ENCODE assay signal across 8 mouse cellular contexts in genomic region chr2:82053185-82053891, GRCm38 (mm10). TPM values are rescaled to one million over a fixed set of nuclear protein-coding genes. Genes with fewer than 3 reads are reported as not detected.
DNase-seq lines count a peak whose midpoint lies in the region; ATAC-seq and TF ChIP-seq lines count a peak whose summit lies in the region.

Gene Zfp804a, plus strand, starts transcription at chr2:82053222.

- no peaks in the 10 kb centered on the region for H3K4me1 ChIP-seq in embryonic facial prominence, embryonic 12.5 days
- H3K4me1 ChIP-seq in hindbrain, embryonic 11.5 days (replicated peaks; ENCODE audit: control insufficient read depth, insufficient read depth, low read length), result no peaks in the 10 kb centered on the region
- H3K4me1 ChIP-seq in thymus, adult 2 months (replicated peaks; ENCODE audit: control insufficient read depth, insufficient read depth, low read length), result no peaks in the 10 kb centered on the region

- peak within 1 kb of the TSS; percentile 58 for H3K4me3 ChIP-seq in embryonic facial prominence, embryonic 12.5 days
- peak within 1 kb of the TSS; percentile 77 for H3K4me3 ChIP-seq in hindbrain, embryonic 11.5 days (ENCODE audit: low read depth, low read length)
- no peak within 1 kb of the TSS for H3K4me3 ChIP-seq in myocyte
- H3K4me3 ChIP-seq in thymus, adult 2 months (ENCODE audit: control insufficient read depth, insufficient read depth, low read length), result no peak within 1 kb of the TSS

- ATAC-seq in embryonic facial prominence, embryonic 12.5 days (ENCODE audit: insufficient number of reproducible peaks, insufficient read depth, low FRiP score, low TSS enrichment), result peak; percentile 86
- peak; percentile 95 for ATAC-seq in hindbrain, embryonic 11.5 days (ENCODE audit: low FRiP score)

- DNase-seq in ovary, postnatal 36 days (ENCODE audit: low spot score), result peak; percentile 27
- DNase-seq in ovary, postnatal 14 days (ENCODE audit: low spot score), result no peak
- peak; percentile 68 for DNase-seq in hindbrain, embryonic 11.5 days (ENCODE audit: low spot score)
- DNase-seq in left cerebral cortex, postnatal 25 days (ENCODE audit: low spot score in 2 of 2), result peak in 1 of 2 experiments; percentile 75
- DNase-seq in thymus, adult 2 months, result no peak
- DNase-seq in spleen, postnatal 10 days (ENCODE audit: low spot score in 2 of 2), result no peak

- no peaks in the 10 kb centered on the region for H3K79me2 ChIP-seq in myocyte (ENCODE audit: control insufficient read depth, insufficient read depth)

- no peaks in the 10 kb centered on the region for H3K36me3 ChIP-seq in embryonic facial prominence, embryonic 12.5 days
- no peaks in the 10 kb centered on the region for H3K36me3 ChIP-seq in hindbrain, embryonic 11.5 days (ENCODE audit: control insufficient read depth, insufficient read depth, low read length)
- H3K36me3 ChIP-seq in myocyte (ENCODE audit: control insufficient read depth, insufficient read depth), result no peaks in the 10 kb centered on the region
- no peaks in the 10 kb centered on the region for H3K36me3 ChIP-seq in thymus, adult 2 months (ENCODE audit: control insufficient read depth, insufficient read depth, low read length)

- H3K9me3 ChIP-seq in embryonic facial prominence, embryonic 12.5 days, result no peaks in the 10 kb centered on the region
- H3K9me3 ChIP-seq in hindbrain, embryonic 11.5 days (ENCODE audit: control insufficient read depth, low read length), result no peaks in the 10 kb centered on the region

- peaks cover 38% of the 10 kb centered on the region for H3K27me3 ChIP-seq in embryonic facial prominence, embryonic 12.5 days
- H3K27me3 ChIP-seq in hindbrain, embryonic 11.5 days (ENCODE audit: control insufficient read depth, insufficient read depth, low read length), result peaks cover 7% of the 10 kb centered on the region; the same call in 1 of the 2 replicates
- peaks cover 14% of the 10 kb centered on the region for H3K27me3 ChIP-seq in myocyte (ENCODE audit: control insufficient read depth, insufficient read depth, insufficient read length)
- H3K27me3 ChIP-seq in thymus, adult 2 months (ENCODE audit: control insufficient read depth, insufficient read depth, low read length), result no peaks in the 10 kb centered on the region

- H3K9ac ChIP-seq in embryonic facial prominence, embryonic 12.5 days, result peak within 1 kb of the TSS; percentile 63
- H3K9ac ChIP-seq in hindbrain, embryonic 11.5 days (ENCODE audit: low read depth, low read length), result peak within 1 kb of the TSS; percentile 71

- peak within 1 kb of the TSS; percentile 96 for H3K4me2 ChIP-seq in embryonic facial prominence, embryonic 12.5 days (replicated peaks)
- H3K4me2 ChIP-seq in hindbrain, embryonic 11.5 days (replicated peaks; ENCODE audit: low read depth, low read length), result peak within 1 kb of the TSS; percentile 90
- peak within 1 kb of the TSS; percentile 45 for H3K4me2 ChIP-seq in myocyte (ENCODE audit: low read depth)

- under 1% methylated on average over 62 of the region's 82 CpGs for WGBS in embryonic facial prominence, embryonic 12.5 days
- WGBS in hindbrain, embryonic 11.5 days, result under 1% methylated on average over 66 of the region's 82 CpGs
- 4% methylated on average over 80 of the region's 82 CpGs for WGBS in thymus, adult 2 months

- intact Hi-C loops in left cerebral cortex, postnatal 25 days (cut with DNase I), result loop anchor here (5.0 kb wide), 1 partner anchor 1291 kb away; no protein-coding TSS in a partner anchor

- H3ac ChIP-seq in myocyte (ENCODE audit: control insufficient read depth, insufficient read length), result no peak within 1 kb of the TSS

- no peak within 1 kb of the TSS for H3K27ac ChIP-seq in embryonic facial prominence, embryonic 12.5 days
- peak within 1 kb of the TSS; percentile 79 for H3K27ac ChIP-seq in hindbrain, embryonic 11.5 days (ENCODE audit: low read depth, low read length)
- no peak within 1 kb of the TSS for H3K27ac ChIP-seq in thymus, adult 2 months (ENCODE audit: control insufficient read depth, insufficient read depth, low read length)

- no peak for TF ChIP-seq POLR2A in myocyte (IDR thresholded peaks at IDR 0.05; ENCODE audit: insufficient read length, low read depth)
- TF ChIP-seq POLR2A in thymus, adult 2 months (IDR thresholded peaks at IDR 0.05; ENCODE audit: control insufficient read depth, extremely low read depth, insufficient read depth, low read length, poor library complexity), result no peak

- no peak for TF ChIP-seq CTCF in thymus, adult 2 months (IDR thresholded peaks at IDR 0.05; ENCODE audit: borderline replicate concordance, control insufficient read depth, extremely low read depth, insufficient read depth, low read length, poor library complexity)

TF ChIP-seq in myocyte, 11 proteins besides CTCF, POLR2A, EP300 and RAD21:
- no peak for TF ChIP-seq E2F4 (IDR thresholded peaks at IDR 0.05; ENCODE audit: insufficient read depth)
- TF ChIP-seq POLR2AphosphoS2 (IDR thresholded peaks at IDR 0.05; ENCODE audit: insufficient read length, low read depth), result no peak
- no peak for TF ChIP-seq USF1 (IDR thresholded peaks at IDR 0.05; ENCODE audit: low read depth)
- no peak for TF ChIP-seq CEBPB (IDR thresholded peaks at IDR 0.05; ENCODE audit: insufficient read depth, poor library complexity, severe bottlenecking)
- TF ChIP-seq TCF3 (IDR thresholded peaks at IDR 0.05; ENCODE audit: insufficient read length, low read depth), result no peak
- TF ChIP-seq MYOD1 (IDR thresholded peaks at IDR 0.05; ENCODE audit: control insufficient read depth in 1 of 3, insufficient read length in 2 of 3, low read depth in 2 of 3), result no peak
- no peak for TF ChIP-seq REST (IDR thresholded peaks at IDR 0.05; ENCODE audit: insufficient read depth, insufficient read length)
- TF ChIP-seq MYOG (IDR thresholded peaks at IDR 0.05; ENCODE audit: control insufficient read depth in 1 of 3, insufficient read depth in 1 of 3, insufficient read length in 2 of 3, low read depth in 2 of 3), result no peak
- TF ChIP-seq SRF (IDR thresholded peaks at IDR 0.05; ENCODE audit: control insufficient read depth, insufficient read length, low read depth), result no peak
- TF ChIP-seq TCF12 (IDR thresholded peaks at IDR 0.05; ENCODE audit: insufficient read depth, poor library complexity, severe bottlenecking), result no peak
- TF ChIP-seq MAX (IDR thresholded peaks at IDR 0.05; ENCODE audit: low read depth), result no peak

RNA-seq across cellular contexts. Expression of gene Zfp804a, which starts in this region (rescaled TPM):
- 0.59 and 0.69 TPM in 2 replicates for polyA plus RNA-seq in embryonic facial prominence, embryonic 12.5 days (2016; fragmentation: Nextera tagmentation; extraction: Ambion mirVana)
- polyA plus RNA-seq in hindbrain, embryonic 11.5 days (2014; fragmentation: Nextera tagmentation; extraction: Ambion mirVana), result 2.9 and 3.5 TPM in 2 replicates
- total RNA-seq in left cerebral cortex, postnatal 25 days (2021), result 10 to 100 TPM; 14.9 to 19.3 TPM
- polyA plus RNA-seq in myocyte (2012; fragmentation: generic; extraction: Trizol), result not detected
- not detected in 2 replicates for polyA plus RNA-seq in thymus, adult 2 months (2012; rRNA removed)

Comparison
In these comparisons a context has a peak if more than half of its experiments do, and no peak if none do; other contexts are left out.
1. DNase-seq: peak in ovary, postnatal 36 days (single experiment) and hindbrain, embryonic 11.5 days (single experiment); none in ovary, postnatal 14 days (single experiment), thymus, adult 2 months (single experiment) and spleen, postnatal 10 days (0 of 2).
2. Peak in ATAC-seq, H3K4me3 ChIP-seq, H3K9ac ChIP-seq and H3K4me2 ChIP-seq in embryonic facial prominence, embryonic 12.5 days; RNA of the gene not detected or under 1 TPM.
3. H3K4me2 ChIP-seq: peak in every context shown above with its lines; median percentile 96 in embryonic facial prominence, embryonic 12.5 days; 90 in hindbrain, embryonic 11.5 days; 45 in myocyte.